ENCODE assay signal across 35 mouse cellular contexts in the genomic region with DNA sequence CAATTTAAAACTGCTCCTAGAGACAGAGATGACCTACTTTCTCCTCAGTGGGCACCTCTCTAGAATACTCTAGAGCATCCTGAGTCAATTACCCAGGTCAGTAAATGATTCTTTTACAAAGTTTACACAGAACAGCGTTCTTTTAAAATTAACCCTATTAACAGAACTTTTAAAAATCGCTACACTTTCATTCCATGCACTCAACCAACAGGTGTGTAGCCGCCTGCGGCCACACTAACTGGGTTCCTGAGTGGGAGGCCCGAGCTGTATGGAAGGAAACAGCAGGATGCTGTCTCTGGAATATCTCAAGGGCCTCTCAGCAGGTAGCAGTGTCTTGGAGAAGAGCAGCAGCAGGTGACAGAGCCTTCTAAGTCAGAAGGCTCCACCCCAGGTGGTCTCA. TPM values are rescaled to one million over a fixed set of nuclear protein-coding genes. Genes with fewer than 3 reads are reported as not detected.
DNase-seq lines count a peak whose midpoint lies in the region; ATAC-seq and TF ChIP-seq lines count a peak whose summit lies in the region.
"Had no signal": no experiment of that assay in that cellular context is flagged by ENCODE, and none has a peak within 500 bp of the region (broad histone marks: within the 10 kb centered on the region; RNA-seq: fewer than 3 reads in every experiment).

No protein-coding gene starts in this region.

- H3K4me1 ChIP-seq in kidney, embryonic 15.5 days = peaks cover 16% of the 10 kb centered on the region
- peaks cover 11% of the 10 kb centered on the region for H3K4me1 ChIP-seq in kidney, embryonic 14.5 days (ENCODE audit: control insufficient read depth, insufficient read depth, low read length)
- H3K4me1 ChIP-seq in kidney, postnatal 0 days (replicated peaks; ENCODE audit: insufficient read depth, low read length) = peaks cover 10% of the 10 kb centered on the region; the same call in 1 of the 2 replicates
- H3K4me1 ChIP-seq: forebrain, embryonic 12.5 days; forebrain, embryonic 15.5 days; hindbrain, embryonic 13.5 days had no signal

- 75% methylated on average over 5 of the region's 5 CpGs for WGBS in kidney, embryonic 15.5 days
- WGBS in kidney, embryonic 14.5 days = 69% methylated on average over 5 of the region's 5 CpGs
- WGBS in kidney, postnatal 0 days = 62% methylated on average over 5 of the region's 5 CpGs

- TF ChIP-seq CTCF in kidney, postnatal 0 days (IDR thresholded peaks at IDR 0.05; ENCODE audit: low read depth) = no peak

- DNase-seq in kidney, adult 11 months = peak; percentile 36
- peak; percentile 37 to 46 for DNase-seq in kidney, adult 8-10 months
- DNase-seq in kidney, postnatal 0 days (ENCODE audit: low spot score) = no peak
- peak; percentile 33 to 42 for DNase-seq in kidney, postnatal 36 days
- no peak for DNase-seq in adrenal gland, postnatal 25 days
- DNase-seq in right cerebral cortex, postnatal 36 days (ENCODE audit: low spot score in 2 of 2) = no peak
- DNase-seq: adrenal gland, adult 2 months; adrenal gland, postnatal 14 days; B cell, adult 2 months; cerebellum, adult 11-12 months; cerebellum, adult 8-10 months; cerebellum, postnatal 10 days; cerebellum, postnatal 36 days; embryo, embryonic 11 days; gastrocnemius, postnatal 25 days; heart, adult 18-20 months had no signal

- ATAC-seq in kidney, embryonic 15.5 days (replicated peaks; ENCODE audit: low FRiP score) = no peak
- no peak for ATAC-seq in kidney, embryonic 14.5 days (ENCODE audit: low FRiP score, low TSS enrichment)
- 0 out of 2 replicates have a peak, but pooled peaks have one; percentile 17 for ATAC-seq in kidney, postnatal 0 days (replicated peaks; ENCODE audit: low FRiP score, low read depth)
- ATAC-seq: forebrain, embryonic 15.5 days; hindbrain, embryonic 16.5 days had no signal

- H3K27ac ChIP-seq in kidney, embryonic 15.5 days = no peak overlapping the region
- no peak overlapping the region for H3K27ac ChIP-seq in kidney, embryonic 14.5 days (ENCODE audit: low read depth, low read length)
- H3K27ac ChIP-seq in kidney, postnatal 0 days = peak overlapping the region; percentile 22; the same call in 1 of the 2 replicates
- H3K27ac ChIP-seq: embryonic facial prominence, embryonic 10.5 days; embryonic facial prominence, embryonic 13.5 days; forebrain, embryonic 12.5 days; forebrain, embryonic 15.5 days; hindbrain, embryonic 13.5 days had no signal

- H3K4me3 ChIP-seq in kidney, embryonic 15.5 days (replicated peaks) = no peak overlapping the region
- H3K4me3 ChIP-seq in kidney, embryonic 14.5 days (ENCODE audit: low read length) = no peak overlapping the region
- H3K4me3 ChIP-seq in kidney, postnatal 0 days (replicated peaks; ENCODE audit: low read depth, low read length) = no peak overlapping the region
- H3K4me3 ChIP-seq: embryonic facial prominence, embryonic 10.5 days; embryonic facial prominence, embryonic 13.5 days; erythroblast, embryonic 14.5 days; forebrain, embryonic 12.5 days; forebrain, embryonic 15.5 days; hindbrain, embryonic 13.5 days had no signal

- no peaks in the 10 kb centered on the region for H3K36me3 ChIP-seq in kidney, embryonic 15.5 days
- H3K36me3 ChIP-seq in kidney, embryonic 14.5 days (ENCODE audit: control insufficient read depth, insufficient read depth, low read length) = no peaks in the 10 kb centered on the region
- H3K36me3 ChIP-seq in kidney, postnatal 0 days (ENCODE audit: insufficient read depth, low read length) = no peaks in the 10 kb centered on the region
- H3K36me3 ChIP-seq: embryonic facial prominence, embryonic 10.5 days; embryonic facial prominence, embryonic 13.5 days; forebrain, embryonic 12.5 days; forebrain, embryonic 15.5 days; G1E; hindbrain, embryonic 13.5 days had no signal

- no peaks in the 10 kb centered on the region for H3K9me3 ChIP-seq in kidney, embryonic 15.5 days (replicated peaks)
- no peaks in the 10 kb centered on the region for H3K9me3 ChIP-seq in kidney, embryonic 14.5 days (ENCODE audit: control insufficient read depth, low read length)
- no peaks in the 10 kb centered on the region for H3K9me3 ChIP-seq in kidney, postnatal 0 days (replicated peaks; ENCODE audit: low read length)
- H3K9me3 ChIP-seq: embryonic facial prominence, embryonic 13.5 days; forebrain, embryonic 12.5 days; forebrain, embryonic 15.5 days; G1E; hindbrain, embryonic 13.5 days had no signal

- H3K27me3 ChIP-seq in kidney, embryonic 15.5 days = no peaks in the 10 kb centered on the region
- no peaks in the 10 kb centered on the region for H3K27me3 ChIP-seq in kidney, embryonic 14.5 days (ENCODE audit: control insufficient read depth, insufficient read depth, low read length)
- H3K27me3 ChIP-seq in kidney, postnatal 0 days (ENCODE audit: insufficient read depth, low read length) = no peaks in the 10 kb centered on the region
- H3K27me3 ChIP-seq: embryonic facial prominence, embryonic 13.5 days; forebrain, embryonic 12.5 days; forebrain, embryonic 15.5 days; hindbrain, embryonic 13.5 days had no signal

- H3K9ac ChIP-seq in kidney, embryonic 15.5 days = no peak overlapping the region
- no peak overlapping the region for H3K9ac ChIP-seq in kidney, embryonic 14.5 days (ENCODE audit: low read depth, low read length)
- H3K9ac ChIP-seq in kidney, postnatal 0 days (ENCODE audit: low read depth, low read length) = no peak overlapping the region
- H3K9ac ChIP-seq: embryonic facial prominence, embryonic 13.5 days; forebrain, embryonic 12.5 days; forebrain, embryonic 15.5 days; hindbrain, embryonic 13.5 days had no signal

- no peak overlapping the region for H3K4me2 ChIP-seq in kidney, embryonic 15.5 days
- no peak overlapping the region for H3K4me2 ChIP-seq in kidney, embryonic 14.5 days (replicated peaks; ENCODE audit: low read depth, low read length)
- H3K4me2 ChIP-seq in kidney, postnatal 0 days (ENCODE audit: low read length) = no peak overlapping the region
- H3K4me2 ChIP-seq: embryonic facial prominence, embryonic 13.5 days; forebrain, embryonic 12.5 days; forebrain, embryonic 15.5 days; hindbrain, embryonic 13.5 days had no signal

RNA-seq across cellular contexts. Expression of gene Trcg1, which starts 9.2 kb away (rescaled TPM):
- polyA plus RNA-seq in kidney, embryonic 15.5 days (2015; fragmentation: Nextera tagmentation; extraction: Ambion mirVana) = not detected in 2 replicates
- not detected in 2 replicates for polyA plus RNA-seq in kidney, embryonic 14.5 days (2014; fragmentation: Nextera tagmentation; extraction: Ambion mirVana)
- polyA plus RNA-seq in kidney, postnatal 0 days (2015; fragmentation: Nextera tagmentation; extraction: Ambion mirVana) = 0.04 TPM in 1 of 2 replicates, not detected in the other
- total RNA-seq in adrenal gland, postnatal 25 days (2021) = not detected in 2 replicates
- total RNA-seq: adrenal gland, adult 2 months; adrenal gland, postnatal 14 days; CH12.LX; gastrocnemius, adult 8-10 months; gastrocnemius, postnatal 25 days; heart, adult 18-20 months; heart, postnatal 25 days; hematopoietic stem cell, adult 5-6 weeks had no signal
- polyA plus RNA-seq: adrenal gland, adult 2 months; brain, embryonic 14.5 days; cortical plate, adult 2 months; embryonic facial prominence, embryonic 13.5 days; erythroblast, embryonic 14.5 days; forebrain, embryonic 12.5 days; forebrain, embryonic 15.5 days; G1E; gonadal fat pad, adult 2 months; heart, embryonic 14.5 days; heart, postnatal 0 days; hindbrain, embryonic 13.5 days had no signal

RNA-seq across cellular contexts. Expression of gene 1700017B05Rik, which starts 35.2 kb away (rescaled TPM):
- polyA plus RNA-seq in kidney, embryonic 15.5 days (2015; fragmentation: Nextera tagmentation; extraction: Ambion mirVana) = 22.0 and 24.6 TPM in 2 replicates
- 21.5 and 27.8 TPM in 2 replicates for polyA plus RNA-seq in kidney, embryonic 14.5 days (2014; fragmentation: Nextera tagmentation; extraction: Ambion mirVana)
- 13.1 and 13.6 TPM in 2 replicates for polyA plus RNA-seq in kidney, postnatal 0 days (2015; fragmentation: Nextera tagmentation; extraction: Ambion mirVana)
- 40.7 and 45.1 TPM in 2 replicates for total RNA-seq in adrenal gland, postnatal 25 days (2021)

Comparison
In these comparisons a context has a peak if more than half of its experiments do, and no peak if none do; other contexts are left out.
1. DNase-seq: peak in kidney, adult 11 months (single experiment), kidney, adult 8-10 months (2 of 2) and kidney, postnatal 36 days (2 of 2); none in kidney, postnatal 0 days (single experiment), adrenal gland, postnatal 25 days (single experiment) and right cerebral cortex, postnatal 36 days (0 of 2).